Mouse (Mus musculus) midbrain, embryonic 15.5 days (tissue): ENCODE data around the gene Pccb. TPM values are rescaled to one million over a fixed set of nuclear protein-coding genes. Genes with fewer than 3 reads are reported as not detected.

Experiments used
- ATAC-seq: fragments of 200-750 bp; cut with Nextera tagmentation; replicated peaks from 2 replicates; pipeline ENCODE4 v1.8.0; 2017; ENCODE audit warnings: moderate TSS enrichment
- H3K27ac ChIP-seq: fragments of 300-500 bp; sonication (generic); 2 replicates; pipeline ENCODE4 v1.5.1; 2015; ENCODE audit warnings: mild to moderate bottlenecking, inconsistent platforms
- H3K27me3 ChIP-seq: fragments of 300-500 bp; sonication (generic); replicated peaks from 2 replicates; pipeline ENCODE4 v1.6.1; 2015; ENCODE audit warnings: inconsistent platforms
- H3K36me3 ChIP-seq: fragments of 300-500 bp; sonication (generic); replicated peaks from 2 replicates; pipeline ENCODE4 v1.6.1; 2015; ENCODE audit warnings: inconsistent platforms
- H3K4me1 ChIP-seq: fragments of 300-500 bp; sonication (generic); 2 replicates; pipeline ENCODE4 v1.6.1; 2015; ENCODE audit warnings: inconsistent platforms
- H3K4me2 ChIP-seq: fragments of 300-500 bp; sonication (generic); 2 replicates; pipeline ENCODE4 v1.6.1; 2015; ENCODE audit warnings: inconsistent platforms, mild to moderate bottlenecking, moderate library complexity
- H3K4me3 ChIP-seq: fragments of 300-500 bp; sonication (generic); 2 replicates; pipeline ENCODE4 v1.5.1; 2015; ENCODE audit warnings: mild to moderate bottlenecking, inconsistent platforms
- H3K9ac ChIP-seq: fragments of 300-500 bp; sonication (generic); 2 replicates; pipeline ENCODE4 v1.6.1; 2015; ENCODE audit warnings: mild to moderate bottlenecking, inconsistent platforms
- H3K9me3 ChIP-seq: fragments of 300-500 bp; sonication (generic); 2 replicates; pipeline ENCODE4 v1.6.1; 2016; ENCODE audit warnings: inconsistent platforms
- WGBS: fragments of 180-500 bp; shearing (Covaris S2); methylation state at CpG from one replicate; pipeline ENCODE4 v1.1.7; 2015; ENCODE audit warnings: mixed read lengths; 5-methylcytosine and 5-hydroxymethylcytosine counted together
- polyA plus RNA-seq: library from polyadenylated mRNA; unstranded; fragments of >200 nt; fragmentation: Nextera tagmentation; extraction: Ambion mirVana; gene quantifications from 2 replicates; pipeline ENCODE4 v1.2.1, GENCODE M21; 2015

The Pccb gene
- polyA plus RNA-seq: 27.5 and 27.6 TPM in 2 replicates

DNA sequence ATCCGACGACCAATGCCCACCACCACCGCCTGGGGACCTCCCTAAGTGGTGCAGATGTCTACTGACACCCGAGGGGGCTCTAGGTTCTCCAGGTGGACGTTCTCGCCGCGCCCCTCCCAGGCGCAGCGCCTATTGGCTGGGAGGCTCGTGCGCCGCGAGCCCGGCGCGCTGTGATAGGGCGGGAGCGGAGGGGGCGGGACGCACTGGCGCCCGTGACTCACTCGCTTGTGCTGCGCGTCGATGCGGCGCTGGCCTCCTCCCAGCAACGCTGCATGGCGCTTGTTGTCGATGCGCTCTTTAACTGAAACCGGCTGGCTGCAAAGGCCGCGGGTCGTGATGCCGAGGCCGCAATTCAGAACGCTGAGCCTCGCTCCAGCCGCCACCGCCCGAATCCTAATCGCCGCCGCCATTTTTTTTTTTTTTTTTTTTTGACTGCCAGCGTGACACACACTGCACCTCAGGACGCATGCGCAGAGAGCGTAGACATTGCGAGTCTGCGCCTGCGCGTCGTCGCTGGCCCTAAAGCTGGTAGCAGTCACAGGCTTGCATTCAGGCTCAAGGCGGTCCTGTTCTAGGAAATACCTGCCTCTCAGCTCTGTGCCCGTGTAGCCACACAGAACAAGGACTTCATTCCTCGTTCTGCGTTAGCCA, at the start of gene Pccb:
Gene Pccb, minus strand, starts transcription at position 451 of the 651 bp plus-strand sequence.
- under 1% methylated on average over 60 of the region's 61 CpGs for WGBS

DNA sequence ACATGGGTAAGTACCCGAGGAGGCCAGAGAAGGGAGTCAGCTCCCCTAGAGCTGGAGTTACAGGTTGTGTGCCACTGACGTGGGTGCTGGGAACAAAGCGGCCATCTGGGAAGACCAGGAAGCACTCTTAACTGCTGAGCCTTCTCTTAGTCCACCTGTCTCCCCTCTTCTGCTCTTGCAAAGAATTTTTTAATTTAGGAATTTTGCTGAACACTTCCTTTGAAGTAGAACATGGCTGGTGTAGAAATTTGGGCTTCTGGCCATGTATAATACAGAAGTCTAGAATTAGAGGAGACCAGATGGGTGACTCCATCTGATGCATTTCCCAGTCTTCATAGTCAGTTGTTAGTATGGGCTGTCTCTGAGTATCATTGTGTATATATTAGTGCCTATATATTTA, 49.0 kb upstream of the Pccb start:
- WGBS: 95% methylated on average over 3 of the region's 3 CpGs
- Histone ChIP-seq H3K27ac (no peak overlapping the region), H3K9me3 (no peaks in the 10 kb centered on the region), H3K4me3 (no peak overlapping the region), H3K4me1 (peaks cover 17% of the 10 kb centered on the region), H3K4me2 (no peak overlapping the region), H3K9ac (no peak overlapping the region), H3K27me3 (no peaks in the 10 kb centered on the region), H3K36me3 (no peaks in the 10 kb centered on the region)
- no peak for ATAC-seq

More for the DNA sequence above, at the start of gene Pccb:
- H3K27ac ChIP-seq: peak within 1 kb of the TSS; percentile 99
- H3K9ac ChIP-seq: peak within 1 kb of the TSS; percentile 66
- peak within 1 kb of the TSS; percentile 64 for H3K4me2 ChIP-seq
- peak within 1 kb of the TSS; percentile 65 for H3K4me3 ChIP-seq
- H3K4me1 ChIP-seq: peaks cover 13% of the 10 kb centered on the region
- H3K9me3 ChIP-seq: no peaks in the 10 kb centered on the region
- no peaks in the 10 kb centered on the region for H3K36me3 ChIP-seq
- H3K27me3 ChIP-seq: no peaks in the 10 kb centered on the region
- peak; percentile 100 for ATAC-seq

DNA sequence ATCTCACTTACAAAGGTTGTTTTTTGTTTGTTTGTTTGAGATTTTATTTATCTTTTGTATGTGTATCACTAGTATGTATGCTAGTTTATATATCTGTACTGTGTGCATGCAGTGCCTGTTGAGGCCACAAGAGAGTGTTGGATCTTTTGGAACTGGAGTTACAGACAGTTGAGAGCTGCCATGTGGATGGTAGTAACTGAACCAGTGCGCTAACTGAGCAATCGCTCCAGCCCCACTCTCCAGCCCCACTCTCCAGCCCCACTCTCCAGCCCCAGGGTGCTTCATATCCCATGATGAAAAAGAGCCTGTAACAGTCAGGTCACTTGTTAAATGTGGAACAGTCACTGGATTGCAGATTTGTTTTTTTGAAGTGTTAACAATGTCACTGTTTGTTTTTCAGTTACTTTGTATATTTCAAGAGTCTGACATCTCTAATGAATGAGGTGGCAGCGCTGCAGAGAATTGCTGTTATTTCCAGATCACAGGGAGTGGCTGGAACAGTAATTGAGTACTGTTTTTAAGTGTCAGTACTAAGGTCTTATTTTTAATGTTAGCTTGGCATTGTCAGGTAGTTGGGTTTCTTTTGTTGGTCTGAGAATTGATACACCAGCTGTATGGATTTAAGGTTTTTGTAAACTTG, 45.5 kb upstream of the Pccb start:
- no peaks in the 10 kb centered on the region for H3K9me3 ChIP-seq
- H3K27me3 ChIP-seq: no peaks in the 10 kb centered on the region
- H3K27ac ChIP-seq: no peak overlapping the region
- no peak overlapping the region for H3K4me2 ChIP-seq
- no peaks in the 10 kb centered on the region for H3K36me3 ChIP-seq
- 63% methylated on average over 3 of the region's 3 CpGs for WGBS
- peaks cover 35% of the 10 kb centered on the region for H3K4me1 ChIP-seq
- no peak for ATAC-seq
- no peak overlapping the region for H3K9ac ChIP-seq
- H3K4me3 ChIP-seq: no peak overlapping the region

DNA sequence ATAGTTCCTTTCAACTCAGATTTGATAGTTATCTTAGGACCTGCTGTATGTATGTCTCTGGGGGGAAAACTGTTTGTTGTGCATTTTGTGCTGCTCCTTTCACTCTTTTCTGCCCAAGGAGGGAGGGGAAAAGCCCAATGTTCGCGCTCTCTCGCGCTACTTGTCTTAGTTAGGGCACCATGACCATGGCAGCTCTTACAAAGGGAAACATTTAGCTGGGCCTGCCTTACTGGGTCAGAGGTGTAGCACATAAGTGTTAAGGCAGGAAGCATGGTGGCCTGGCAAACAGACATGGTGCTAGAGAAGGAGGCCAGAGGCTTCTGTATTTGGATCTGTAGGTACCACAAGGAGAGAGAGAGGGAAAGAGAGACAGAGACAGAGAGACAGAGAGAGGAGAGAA, 43.9 kb upstream of the Pccb start:
- peak overlapping the region; percentile 91 for H3K4me2 ChIP-seq
- WGBS: 78% methylated on average over 4 of the region's 4 CpGs
- no peaks in the 10 kb centered on the region for H3K9me3 ChIP-seq
- H3K36me3 ChIP-seq: no peaks in the 10 kb centered on the region
- no peak for ATAC-seq
- H3K9ac ChIP-seq: peak overlapping the region; percentile 29; the same call in 1 of the 2 replicates
- H3K27me3 ChIP-seq: no peaks in the 10 kb centered on the region
- peak overlapping the region; percentile 27 for H3K4me3 ChIP-seq
- H3K27ac ChIP-seq: no peak overlapping the region
- peaks cover 35% of the 10 kb centered on the region for H3K4me1 ChIP-seq

DNA sequence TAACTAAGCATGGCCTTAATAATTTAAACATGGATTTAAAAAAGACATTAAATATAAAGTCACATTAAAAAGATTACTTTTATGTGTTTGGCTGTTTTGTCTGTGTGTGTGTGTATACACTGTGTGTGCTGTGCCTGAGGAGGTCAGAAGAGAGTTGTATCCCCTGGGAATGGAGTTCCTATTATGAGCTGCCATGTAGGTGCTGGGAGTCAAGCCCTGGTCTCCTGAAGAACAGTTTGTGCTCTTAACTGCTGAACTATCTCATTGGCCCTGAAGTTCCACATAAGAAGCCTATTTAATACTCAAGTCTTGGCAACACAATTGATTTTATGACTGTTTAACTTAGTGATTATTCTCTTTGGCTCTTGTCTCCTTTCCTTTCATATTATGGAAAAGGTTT, 42.8 kb upstream of the Pccb start:
- H3K4me2 ChIP-seq: peak overlapping the region; percentile 91
- no peak for ATAC-seq
- H3K4me3 ChIP-seq: peak overlapping the region; percentile 58
- no peaks in the 10 kb centered on the region for H3K36me3 ChIP-seq
- no peaks in the 10 kb centered on the region for H3K27me3 ChIP-seq
- H3K9ac ChIP-seq: peak overlapping the region; percentile 99
- no peaks in the 10 kb centered on the region for H3K9me3 ChIP-seq
- H3K4me1 ChIP-seq: peaks cover 41% of the 10 kb centered on the region
- H3K27ac ChIP-seq: no peak overlapping the region

DNA sequence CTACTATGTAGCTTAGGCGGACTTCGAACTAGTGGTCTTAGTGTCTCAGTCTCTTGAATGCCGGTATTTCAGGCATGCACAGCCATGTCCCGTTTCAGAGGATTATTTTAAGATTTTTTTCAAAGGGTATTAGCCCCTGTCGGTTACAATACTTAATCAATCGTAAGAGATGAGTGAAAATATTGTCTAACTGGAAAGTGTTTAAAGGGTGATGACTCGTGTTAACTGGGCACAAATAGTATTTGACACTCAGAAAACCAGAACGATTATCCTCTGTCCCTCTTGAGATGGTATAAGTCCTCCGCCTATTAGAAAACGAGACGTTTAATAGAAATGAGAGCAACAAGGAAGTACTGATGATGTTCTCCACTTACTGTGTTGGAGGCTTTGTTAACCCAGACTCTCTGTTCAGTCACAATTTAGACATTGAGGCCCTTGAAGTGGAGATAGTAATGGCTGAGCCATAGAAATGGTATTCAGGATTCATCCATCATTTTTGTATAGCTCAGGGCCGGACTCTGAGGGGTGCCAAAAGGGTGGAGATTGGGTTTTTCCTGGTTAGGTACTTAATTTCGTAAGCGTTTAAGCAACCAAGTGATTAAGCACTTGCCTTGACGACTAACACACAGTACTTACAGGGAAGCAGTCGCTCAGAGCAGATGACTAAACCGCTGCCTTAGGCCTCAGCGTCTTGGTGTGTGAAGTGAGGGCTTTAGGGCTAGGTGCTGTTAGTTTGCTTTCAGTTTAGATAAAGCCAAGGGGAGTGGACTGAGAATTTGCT, 41.6 kb upstream of the Pccb start:
- Histone ChIP-seq H3K9me3 (no peaks in the 10 kb centered on the region), H3K27ac (peak overlapping the region; percentile 32), H3K36me3 (no peaks in the 10 kb centered on the region), H3K4me1 (peaks cover 41% of the 10 kb centered on the region), H3K27me3 (no peaks in the 10 kb centered on the region), H3K4me2 (peak overlapping the region; percentile 91), H3K4me3 (peak overlapping the region; percentile 58), H3K9ac (peak overlapping the region; percentile 99)
- under 1% methylated on average over 18 of the region's 18 CpGs for WGBS
- ATAC-seq: no peak

DNA sequence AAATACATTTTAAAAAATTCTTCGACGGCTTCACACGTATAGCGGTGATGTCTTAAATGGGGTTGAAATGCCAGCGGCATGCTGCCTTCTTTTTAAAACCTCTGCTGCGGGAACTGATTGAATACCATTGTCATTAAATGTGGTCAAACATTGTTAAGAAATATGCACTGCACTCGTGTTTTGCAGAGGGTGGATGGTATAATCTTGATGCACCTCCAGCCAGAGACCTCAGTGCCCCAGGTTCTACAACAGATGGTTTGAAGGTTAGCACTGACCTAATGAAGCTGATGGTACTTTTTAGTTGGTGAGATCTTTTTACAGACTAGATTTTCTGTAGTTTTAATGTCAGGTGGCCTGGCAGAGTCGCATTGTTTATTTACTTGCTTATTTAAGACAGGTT, 41.0 kb upstream of the Pccb start:
- Histone ChIP-seq H3K9me3 (no peaks in the 10 kb centered on the region), H3K27ac (peak overlapping the region; percentile 32), H3K4me1 (peaks cover 41% of the 10 kb centered on the region), H3K4me3 (peak overlapping the region; percentile 58), H3K36me3 (no peaks in the 10 kb centered on the region), H3K4me2 (peak overlapping the region; percentile 91), H3K27me3 (no peaks in the 10 kb centered on the region), H3K9ac (peak overlapping the region; percentile 99)
- under 1% methylated on average over 8 of the region's 8 CpGs for WGBS
- ATAC-seq: no peak

DNA sequence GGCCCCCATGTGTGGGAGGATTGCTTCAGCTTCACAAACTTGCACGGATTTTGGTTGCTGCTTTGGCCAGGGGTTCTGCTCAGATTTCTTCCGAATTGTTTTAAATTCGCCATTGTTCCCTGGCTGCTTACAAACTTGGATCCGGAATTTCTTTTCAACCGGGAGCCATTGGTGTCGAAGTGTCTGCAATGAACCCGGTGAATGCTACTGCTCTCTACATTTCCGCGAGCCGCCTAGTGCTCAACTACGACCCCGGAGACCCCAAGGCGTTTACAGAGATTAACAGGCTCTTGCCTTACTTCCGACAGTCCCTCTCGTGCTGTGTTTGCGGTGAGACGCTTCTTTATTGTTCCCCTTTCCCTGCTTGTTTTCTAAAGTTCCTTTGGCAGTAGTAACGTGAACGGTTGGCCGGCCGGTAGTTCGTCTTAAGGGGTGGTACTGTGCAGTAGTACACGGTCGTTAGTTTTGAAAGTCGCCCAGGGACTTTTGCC, 40.4 kb upstream of the Pccb start:
- Histone ChIP-seq H3K36me3 (no peaks in the 10 kb centered on the region), H3K4me1 (peaks cover 39% of the 10 kb centered on the region), H3K4me2 (peak overlapping the region; percentile 91), H3K9ac (peak overlapping the region; percentile 99), H3K4me3 (peak overlapping the region; percentile 58), H3K27ac (peak overlapping the region; percentile 100), H3K27me3 (no peaks in the 10 kb centered on the region), H3K9me3 (no peaks in the 10 kb centered on the region)
- no peak for ATAC-seq
- WGBS: under 1% methylated on average over 25 of the region's 25 CpGs

DNA sequence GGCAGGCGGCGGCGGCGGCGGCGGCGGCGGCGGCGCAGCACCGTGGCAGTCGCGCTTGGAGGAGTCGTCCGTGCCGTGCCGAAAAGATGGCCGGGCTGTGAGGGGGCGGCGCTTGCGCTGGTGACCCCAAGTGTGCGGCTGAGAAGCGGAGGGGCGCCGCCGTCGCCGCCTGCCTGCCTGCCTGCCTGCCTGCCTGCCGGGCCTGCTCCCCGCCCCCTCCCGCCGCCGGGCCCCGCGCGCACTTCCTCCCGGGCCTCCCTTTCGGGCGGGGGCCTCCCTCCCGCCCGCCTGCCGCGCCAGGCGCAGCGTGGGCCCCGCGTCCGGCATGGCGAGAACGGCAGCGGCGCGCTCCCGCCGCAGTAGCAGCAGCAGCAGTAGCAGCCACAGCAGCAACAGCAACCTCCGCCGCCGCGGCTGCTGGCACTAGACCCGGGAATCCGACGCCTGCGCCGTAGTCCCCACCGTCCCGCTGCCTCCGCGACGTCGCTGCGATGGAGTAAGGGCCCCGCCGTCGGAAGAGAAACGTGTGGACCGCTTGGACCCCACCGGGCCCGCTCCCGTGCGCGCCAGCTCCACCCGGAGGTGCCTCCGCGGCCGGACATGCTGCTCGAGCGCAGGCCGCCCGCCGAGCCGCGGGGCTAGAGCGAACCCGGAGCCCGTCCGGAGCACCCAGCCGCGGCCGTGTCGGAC, 39.8 kb upstream of the Pccb start:
- peaks cover 32% of the 10 kb centered on the region for H3K4me1 ChIP-seq
- no peaks in the 10 kb centered on the region for H3K36me3 ChIP-seq
- no peaks in the 10 kb centered on the region for H3K27me3 ChIP-seq
- 0% methylated on average over 77 of the region's 100 CpGs for WGBS
- peak overlapping the region; percentile 91 for H3K4me2 ChIP-seq
- H3K4me3 ChIP-seq: peak overlapping the region; percentile 58
- H3K9me3 ChIP-seq: no peaks in the 10 kb centered on the region
- peak overlapping the region; percentile 99 for H3K9ac ChIP-seq
- ATAC-seq: peak; percentile 82
- peak overlapping the region; percentile 100 for H3K27ac ChIP-seq

DNA sequence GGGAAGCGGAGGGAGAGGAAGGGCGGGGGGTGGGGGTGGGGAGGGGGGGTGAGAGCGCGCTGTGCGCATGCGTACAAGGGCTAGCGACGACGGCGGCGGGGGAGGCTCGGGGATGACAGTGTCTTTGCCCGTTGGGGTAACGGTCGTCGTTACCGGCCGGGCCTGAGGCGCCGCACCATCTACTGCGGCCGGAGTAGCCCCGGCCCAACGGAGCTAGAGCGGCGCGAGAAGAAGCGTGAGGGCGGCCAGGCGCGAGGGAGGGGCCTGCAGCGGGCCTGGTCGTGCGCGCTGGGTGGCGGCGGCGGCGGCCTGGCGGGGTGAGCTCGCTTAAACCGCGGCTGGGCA, 39.3 kb upstream of the Pccb start, which contains the start of gene Msl2:
Gene Msl2, plus strand, starts transcription at position 115 of the 345 bp plus-strand sequence.
- no peaks in the 10 kb centered on the region for H3K9me3 ChIP-seq
- H3K4me3 ChIP-seq: peak within 1 kb of the TSS; percentile 58
- ATAC-seq: peak; percentile 79
- WGBS: 1% methylated on average over 31 of the region's 43 CpGs
- peak within 1 kb of the TSS; percentile 100 for H3K27ac ChIP-seq
- H3K4me2 ChIP-seq: peak within 1 kb of the TSS; percentile 91
- no peaks in the 10 kb centered on the region for H3K27me3 ChIP-seq
- H3K9ac ChIP-seq: peak within 1 kb of the TSS; percentile 99
- H3K4me1 ChIP-seq: peaks cover 27% of the 10 kb centered on the region
- no peaks in the 10 kb centered on the region for H3K36me3 ChIP-seq

DNA sequence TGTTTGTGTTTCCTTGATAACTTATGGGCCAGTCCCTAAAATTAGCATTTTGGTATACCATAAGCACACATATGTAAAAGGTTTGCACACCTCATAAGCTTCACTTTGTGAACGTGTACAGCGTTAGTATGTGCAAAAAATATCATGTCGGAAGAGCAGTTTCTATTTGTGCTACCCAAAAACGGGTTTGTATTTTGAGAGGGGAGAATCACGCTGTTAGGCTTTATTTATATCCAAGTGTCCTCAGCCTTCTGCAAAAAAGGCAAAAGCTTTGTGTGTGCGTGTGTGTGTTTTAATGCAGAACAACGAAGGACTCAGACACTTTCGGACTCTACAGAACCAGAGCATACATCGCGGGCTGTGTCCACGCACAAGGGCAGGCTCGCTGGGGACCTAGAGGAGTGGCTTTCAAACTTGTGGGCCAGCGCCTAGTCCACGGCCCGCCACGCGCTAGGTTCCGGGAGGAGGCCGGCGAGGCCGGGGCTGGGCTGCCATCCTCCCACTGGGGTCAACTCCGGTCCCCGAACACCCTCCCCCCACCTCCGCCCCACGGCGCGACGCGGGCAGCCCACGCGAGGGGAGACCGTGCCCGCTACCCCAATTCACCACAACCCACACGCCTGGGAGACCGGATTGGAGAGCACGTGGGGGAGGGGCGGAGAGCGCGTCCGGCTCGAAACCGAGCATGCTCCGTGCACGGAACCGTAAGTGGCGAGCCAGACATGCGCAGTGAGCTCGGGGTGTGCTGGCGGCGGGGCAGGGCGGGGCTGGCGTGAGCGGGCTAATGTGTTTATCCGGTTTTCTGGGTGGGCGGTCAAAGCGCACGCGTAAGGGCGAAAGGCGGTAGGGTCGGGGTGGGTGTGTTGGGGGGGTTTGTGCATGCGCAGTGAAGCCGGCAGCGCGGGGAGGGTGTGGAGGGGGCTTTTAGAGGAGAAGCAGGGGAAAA, 38.6 kb upstream of the Pccb start:
- Histone ChIP-seq H3K27me3 (no peaks in the 10 kb centered on the region), H3K9ac (peak overlapping the region; percentile 83), H3K9me3 (no peaks in the 10 kb centered on the region), H3K36me3 (no peaks in the 10 kb centered on the region), H3K27ac (peak overlapping the region; percentile 100), H3K4me2 (peak overlapping the region; percentile 63), H3K4me3 (peak overlapping the region; percentile 58), H3K4me1 (peaks cover 21% of the 10 kb centered on the region)
- ATAC-seq: peak; percentile 94
- 2% methylated on average over 61 of the region's 65 CpGs for WGBS
